Mouse (Mus musculus): ENCODE results near the gene Mrpl45. TPM values are rescaled to one million over a fixed set of nuclear protein-coding genes. Genes with fewer than 3 reads are reported as not detected.
A peak's percentile ranks its signal among the peaks of the same experiment; 100 is the strongest.

Gene Mrpl45
- polyA plus RNA-seq, 1 experiment, result 40.6 TPM

GRCm38 (mm10) chr11:97336751-97337345 lies 21.3 kb downstream of the Mrpl45 start:
- peaks cover 5% of the 10 kb centered on the region; the same call in 1 of the 2 replicates for H3K4me1 ChIP-seq (ENCODE audit: control insufficient read depth, insufficient read depth, low read length)
- no peak overlapping the region for H3K4me3 ChIP-seq (replicated peaks; ENCODE audit: insufficient read depth, low read depth, low read length)
- no peaks in the 10 kb centered on the region for H3K27me3 ChIP-seq (ENCODE audit: control insufficient read depth, insufficient read depth, low read length)
- H3K27ac ChIP-seq (ENCODE audit: insufficient read depth, low read length), result no peak overlapping the region
- DNase-seq, result no peak
- TF ChIP-seq POLR2A (IDR thresholded peaks at IDR 0.05; ENCODE audit: borderline replicate concordance, insufficient read depth, low read length), result no peak
- TF ChIP-seq CTCF (IDR thresholded peaks at IDR 0.05; ENCODE audit: borderline replicate concordance, insufficient read depth, low read depth, low read length), result no peak
- 79% methylated on average over 14 of the region's 14 CpGs for WGBS

- TF ChIP-seq CTCF (IDR thresholded peaks at IDR 0.05; ENCODE audit: borderline replicate concordance, insufficient read depth, low read depth, low read length) (no peak), POLR2A (IDR thresholded peaks at IDR 0.05; ENCODE audit: borderline replicate concordance, insufficient read depth, low read length) (no peak)
- H3K27ac ChIP-seq (ENCODE audit: insufficient read depth, low read length), result no peak overlapping the region
- H3K4me1 ChIP-seq (ENCODE audit: control insufficient read depth, insufficient read depth, low read length), result peaks cover 5% of the 10 kb centered on the region; the same call in 1 of the 2 replicates
- no peaks in the 10 kb centered on the region for H3K27me3 ChIP-seq (ENCODE audit: control insufficient read depth, insufficient read depth, low read length)
- WGBS, result 89% methylated on average over 12 of the region's 12 CpGs
- no peak for DNase-seq
- H3K4me3 ChIP-seq (replicated peaks; ENCODE audit: insufficient read depth, low read depth, low read length), result no peak overlapping the region
Observed at GRCm38 (mm10) chr11:97337363-97337762, 21.8 kb downstream of the Mrpl45 start.

GRCm38 (mm10) chr11:97338302-97338976 lies 22.9 kb downstream of the Mrpl45 start:
- peak overlapping the region; percentile 38 for H3K4me3 ChIP-seq (replicated peaks; ENCODE audit: insufficient read depth, low read depth, low read length)
- H3K27ac ChIP-seq (ENCODE audit: insufficient read depth, low read length), result no peak overlapping the region
- H3K27me3 ChIP-seq (ENCODE audit: control insufficient read depth, insufficient read depth, low read length), result no peaks in the 10 kb centered on the region
- 19% methylated on average over 21 of the region's 21 CpGs for WGBS
- no peak for TF ChIP-seq POLR2A (IDR thresholded peaks at IDR 0.05; ENCODE audit: borderline replicate concordance, insufficient read depth, low read length)
- no peak for TF ChIP-seq CTCF (IDR thresholded peaks at IDR 0.05; ENCODE audit: borderline replicate concordance, insufficient read depth, low read depth, low read length)
- peaks cover 5% of the 10 kb centered on the region; the same call in 1 of the 2 replicates for H3K4me1 ChIP-seq (ENCODE audit: control insufficient read depth, insufficient read depth, low read length)
- no peak for DNase-seq

GRCm38 (mm10) chr11:97338977-97339315 lies 23.4 kb downstream of the Mrpl45 start:
- peaks cover 5% of the 10 kb centered on the region; the same call in 1 of the 2 replicates for H3K4me1 ChIP-seq (ENCODE audit: control insufficient read depth, insufficient read depth, low read length)
- DNase-seq, result peak; percentile 77 to 81
- 2% methylated on average over 17 of the region's 17 CpGs for WGBS
- TF ChIP-seq CTCF (IDR thresholded peaks at IDR 0.05; ENCODE audit: borderline replicate concordance, insufficient read depth, low read depth, low read length) (no peak), POLR2A (IDR thresholded peaks at IDR 0.05; ENCODE audit: borderline replicate concordance, insufficient read depth, low read length) (no peak)
- no peak overlapping the region for H3K27ac ChIP-seq (ENCODE audit: insufficient read depth, low read length)
- H3K27me3 ChIP-seq (ENCODE audit: control insufficient read depth, insufficient read depth, low read length), result no peaks in the 10 kb centered on the region
- peak overlapping the region; percentile 38 for H3K4me3 ChIP-seq (replicated peaks; ENCODE audit: insufficient read depth, low read depth, low read length)

- 68% methylated on average over 8 of the region's 8 CpGs for WGBS
- no peak for TF ChIP-seq CTCF (IDR thresholded peaks at IDR 0.05; ENCODE audit: borderline replicate concordance, insufficient read depth, low read depth, low read length)
- no peak for TF ChIP-seq POLR2A (IDR thresholded peaks at IDR 0.05; ENCODE audit: borderline replicate concordance, insufficient read depth, low read length)
- Histone ChIP-seq H3K4me3 (replicated peaks; ENCODE audit: insufficient read depth, low read depth, low read length) (no peak overlapping the region), H3K27ac (ENCODE audit: insufficient read depth, low read length) (no peak overlapping the region), H3K27me3 (ENCODE audit: control insufficient read depth, insufficient read depth, low read length) (no peaks in the 10 kb centered on the region), H3K4me1 (ENCODE audit: control insufficient read depth, insufficient read depth, low read length) (peaks cover 20% of the 10 kb centered on the region)
- no peak for DNase-seq
Observed at GRCm38 (mm10) chr11:97343175-97343574, 27.7 kb downstream of the Mrpl45 start.

GRCm38 (mm10) chr11:97343619-97344018 lies 28.1 kb downstream of the Mrpl45 start:
- Histone ChIP-seq H3K27me3 (ENCODE audit: control insufficient read depth, insufficient read depth, low read length) (no peaks in the 10 kb centered on the region), H3K4me1 (ENCODE audit: control insufficient read depth, insufficient read depth, low read length) (peaks cover 19% of the 10 kb centered on the region), H3K27ac (ENCODE audit: insufficient read depth, low read length) (no peak overlapping the region), H3K4me3 (replicated peaks; ENCODE audit: insufficient read depth, low read depth, low read length) (no peak overlapping the region)
- DNase-seq, result no peak
- TF ChIP-seq CTCF (IDR thresholded peaks at IDR 0.05; ENCODE audit: borderline replicate concordance, insufficient read depth, low read depth, low read length) (peak; percentile 8; the same call in 1 of the 2 replicates), POLR2A (IDR thresholded peaks at IDR 0.05; ENCODE audit: borderline replicate concordance, insufficient read depth, low read length) (no peak)
- WGBS, result 40% methylated on average over 17 of the region's 17 CpGs

- 67% methylated on average over 10 of the region's 10 CpGs for WGBS
- no peak overlapping the region for H3K27ac ChIP-seq (ENCODE audit: insufficient read depth, low read length)
- no peaks in the 10 kb centered on the region for H3K27me3 ChIP-seq (ENCODE audit: control insufficient read depth, insufficient read depth, low read length)
- DNase-seq, result no peak
- H3K4me1 ChIP-seq (ENCODE audit: control insufficient read depth, insufficient read depth, low read length), result peaks cover 27% of the 10 kb centered on the region
- no peak overlapping the region for H3K4me3 ChIP-seq (replicated peaks; ENCODE audit: insufficient read depth, low read depth, low read length)
- TF ChIP-seq POLR2A (IDR thresholded peaks at IDR 0.05; ENCODE audit: borderline replicate concordance, insufficient read depth, low read length), result no peak
- no peak for TF ChIP-seq CTCF (IDR thresholded peaks at IDR 0.05; ENCODE audit: borderline replicate concordance, insufficient read depth, low read depth, low read length)
Observed at GRCm38 (mm10) chr11:97345446-97345845, 29.9 kb downstream of the Mrpl45 start.

- 15% methylated on average over 9 of the region's 9 CpGs for WGBS
Observed at GRCm38 (mm10) chr11:97346383-97346782, 30.9 kb downstream of the Mrpl45 start.

More at GRCm38 (mm10) chr11:97346383-97346782, 30.9 kb downstream of the Mrpl45 start:
- DNase-seq, result peak; percentile 59 to 72
- Histone ChIP-seq H3K4me3 (replicated peaks; ENCODE audit: insufficient read depth, low read depth, low read length) (no peak overlapping the region), H3K27ac (ENCODE audit: insufficient read depth, low read length) (peak overlapping the region; percentile 13; the same call in 1 of the 2 replicates), H3K27me3 (ENCODE audit: control insufficient read depth, insufficient read depth, low read length) (no peaks in the 10 kb centered on the region), H3K4me1 (ENCODE audit: control insufficient read depth, insufficient read depth, low read length) (peaks cover 36% of the 10 kb centered on the region)
- TF ChIP-seq CTCF (IDR thresholded peaks at IDR 0.05; ENCODE audit: borderline replicate concordance, insufficient read depth, low read depth, low read length) (no peak), POLR2A (IDR thresholded peaks at IDR 0.05; ENCODE audit: borderline replicate concordance, insufficient read depth, low read length) (no peak)
